Mouse (Mus musculus) hindbrain, embryonic 10.5 days (tissue): ENCODE measurements at regions not wholly inside any gene's neighbourhood (a gene's known extent, or its start where the extent isn't known, plus 50 kb on each side); places are given as distances from the start of the nearest gene placed in this dataset.

ENCODE experiments used
- DNase-seq: peaks from one replicate; pipeline ENCODE4 v3.0.0-alpha.2; 2017; ENCODE audit warnings: low spot score
- H3K27ac ChIP-seq: fragments of 300-500 bp; sonication (generic); 2 replicates; pipeline ENCODE4 v1.5.1; 2016; ENCODE audit warnings: mild to moderate bottlenecking, moderate library complexity
- H3K27me3 ChIP-seq: fragments of 300-500 bp; sonication (generic); 2 replicates; pipeline ENCODE4 v1.6.1; 2016; ENCODE audit warnings: mild to moderate bottlenecking; ENCODE audit not compliant: poor library complexity, insufficient read depth, severe bottlenecking
- H3K36me3 ChIP-seq: fragments of 300-500 bp; sonication (generic); 2 replicates; pipeline ENCODE4 v1.6.1; 2016; ENCODE audit warnings: mild to moderate bottlenecking, moderate library complexity
- H3K4me1 ChIP-seq: fragments of 300-500 bp; sonication (generic); replicated peaks from 2 replicates; pipeline ENCODE4 v1.6.1; 2016; ENCODE audit warnings: mild to moderate bottlenecking
- H3K4me3 ChIP-seq: fragments of 300-500 bp; sonication (generic); 2 replicates; pipeline ENCODE4 v1.5.1; 2016; ENCODE audit warnings: mild to moderate bottlenecking, moderate library complexity
- H3K9me3 ChIP-seq: fragments of 300-500 bp; sonication (generic); 2 replicates; pipeline ENCODE4 v1.6.1; 2016; ENCODE audit warnings: mild to moderate bottlenecking, moderate library complexity
- WGBS: fragments of 180-500 bp; shearing (Covaris S2); methylation state at CpG from one replicate; pipeline ENCODE4 v1.1.7; 2016; 5-methylcytosine and 5-hydroxymethylcytosine counted together

- no peak for DNase-seq
- Histone ChIP-seq H3K36me3 (no peaks in the 10 kb centered on the region), H3K9me3 (no peaks in the 10 kb centered on the region), H3K4me3 (no peak overlapping the region), H3K4me1 (peaks cover 38% of the 10 kb centered on the region), H3K27me3 (peaks cover 7% of the 10 kb centered on the region; the same call in 1 of the 2 replicates), H3K27ac (no peak overlapping the region)
- 63% methylated on average over 11 of the region's 11 CpGs for WGBS
These were observed 186.7 kb upstream of the Ednrb start for GRCm38 (mm10) chr14:104030784-104031470.

- H3K27ac ChIP-seq, result no peak overlapping the region
- 29% methylated on average over 20 of the region's 20 CpGs for WGBS
- H3K4me3 ChIP-seq, result no peak overlapping the region
- no peaks in the 10 kb centered on the region for H3K9me3 ChIP-seq
- H3K36me3 ChIP-seq, result no peaks in the 10 kb centered on the region
- DNase-seq, result no peak
- peaks cover 7% of the 10 kb centered on the region; the same call in 1 of the 2 replicates for H3K27me3 ChIP-seq
- peaks cover 33% of the 10 kb centered on the region for H3K4me1 ChIP-seq
These were observed 185.7 kb upstream of the Ednrb start for GRCm38 (mm10) chr14:104029668-104030530.

- Histone ChIP-seq H3K36me3 (no peaks in the 10 kb centered on the region), H3K27ac (no peak overlapping the region), H3K9me3 (no peaks in the 10 kb centered on the region), H3K27me3 (peaks cover 7% of the 10 kb centered on the region; the same call in 1 of the 2 replicates), H3K4me3 (no peak overlapping the region), H3K4me1 (peaks cover 33% of the 10 kb centered on the region)
- DNase-seq, result no peak
- WGBS, result 88% methylated on average over 8 of the region's 8 CpGs
These were observed 183.7 kb upstream of the Ednrb start for GRCm38 (mm10) chr14:104027900-104028285.

GRCm38 (mm10) chr14:104027077-104027899 lies 183.1 kb upstream of the Ednrb start:
- Histone ChIP-seq H3K27ac (peak overlapping the region; percentile 81), H3K36me3 (no peaks in the 10 kb centered on the region), H3K4me1 (peaks cover 33% of the 10 kb centered on the region), H3K9me3 (no peaks in the 10 kb centered on the region), H3K4me3 (no peak overlapping the region), H3K27me3 (peaks cover 7% of the 10 kb centered on the region; the same call in 1 of the 2 replicates)
- WGBS, result 22% methylated on average over 17 of the region's 17 CpGs
- DNase-seq, result peak; percentile 37

- H3K9me3 ChIP-seq, result no peaks in the 10 kb centered on the region
- no peaks in the 10 kb centered on the region for H3K27me3 ChIP-seq
- 90% methylated on average over 1 of the region's 1 CpGs for WGBS
- H3K36me3 ChIP-seq, result no peaks in the 10 kb centered on the region
- 0 out of 2 replicates have a peak, but pooled peaks cover 2% of the 10 kb centered on the region for H3K4me1 ChIP-seq
- H3K4me3 ChIP-seq, result no peak overlapping the region
- no peak for DNase-seq
- no peak overlapping the region for H3K27ac ChIP-seq
These were observed 164.3 kb upstream of the Ednrb start for GRCm38 (mm10) chr14:104008538-104008937.

- Histone ChIP-seq H3K27me3 (no peaks in the 10 kb centered on the region), H3K36me3 (no peaks in the 10 kb centered on the region), H3K4me1 (0 out of 2 replicates have a peak, but pooled peaks cover 2% of the 10 kb centered on the region), H3K4me3 (no peak overlapping the region), H3K27ac (no peak overlapping the region), H3K9me3 (no peaks in the 10 kb centered on the region)
- DNase-seq, result no peak
- WGBS, result 96% methylated on average over 4 of the region's 4 CpGs
These were observed 162.2 kb upstream of the Ednrb start for GRCm38 (mm10) chr14:104006426-104006825.

GRCm38 (mm10) chr14:104005132-104005531 lies 160.9 kb upstream of the Ednrb start:
- Histone ChIP-seq H3K9me3 (no peaks in the 10 kb centered on the region), H3K27ac (no peak overlapping the region), H3K4me3 (no peak overlapping the region), H3K36me3 (no peaks in the 10 kb centered on the region), H3K27me3 (no peaks in the 10 kb centered on the region), H3K4me1 (0 out of 2 replicates have a peak, but pooled peaks cover 2% of the 10 kb centered on the region)
- no peak for DNase-seq
- WGBS, result 72% methylated on average over 2 of the region's 2 CpGs

- Histone ChIP-seq H3K27ac (no peak overlapping the region), H3K4me3 (no peak overlapping the region), H3K36me3 (no peaks in the 10 kb centered on the region), H3K27me3 (no peaks in the 10 kb centered on the region), H3K4me1 (0 out of 2 replicates have a peak, but pooled peaks cover 2% of the 10 kb centered on the region), H3K9me3 (no peaks in the 10 kb centered on the region)
- DNase-seq, result no peak
- 91% methylated on average over 1 of the region's 1 CpGs for WGBS
These were observed 158.2 kb upstream of the Ednrb start for GRCm38 (mm10) chr14:104002421-104002820.

GRCm38 (mm10) chr14:103990418-103990817 lies 146.2 kb upstream of the Ednrb start:
- no peak for DNase-seq

GRCm38 (mm10) chr14:103989949-103990348 lies 145.7 kb upstream of the Ednrb start:
- Histone ChIP-seq H3K27me3 (no peaks in the 10 kb centered on the region), H3K4me3 (no peak overlapping the region), H3K36me3 (no peaks in the 10 kb centered on the region), H3K4me1 (no peaks in the 10 kb centered on the region), H3K27ac (no peak overlapping the region), H3K9me3 (no peaks in the 10 kb centered on the region)
- WGBS, result 95% methylated on average over 1 of the region's 1 CpGs
- no peak for DNase-seq

More at GRCm38 (mm10) chr14:103990418-103990817, 146.2 kb upstream of the Ednrb start:
- Histone ChIP-seq H3K4me1 (no peaks in the 10 kb centered on the region), H3K27ac (no peak overlapping the region), H3K4me3 (no peak overlapping the region), H3K9me3 (no peaks in the 10 kb centered on the region), H3K36me3 (no peaks in the 10 kb centered on the region), H3K27me3 (no peaks in the 10 kb centered on the region)
- WGBS, result 90% methylated on average over 3 of the region's 3 CpGs

- 76% methylated on average over 3 of the region's 3 CpGs for WGBS
- Histone ChIP-seq H3K4me1 (no peaks in the 10 kb centered on the region), H3K27ac (no peak overlapping the region), H3K36me3 (no peaks in the 10 kb centered on the region), H3K4me3 (no peak overlapping the region), H3K9me3 (no peaks in the 10 kb centered on the region), H3K27me3 (no peaks in the 10 kb centered on the region)
- DNase-seq, result no peak
These were observed 143.1 kb upstream of the Ednrb start for GRCm38 (mm10) chr14:103987266-103987665.

- DNase-seq, result no peak
- 0 out of 2 replicates have a peak overlapping the region, but pooled peaks have one; percentile 35 for H3K27ac ChIP-seq
- H3K27me3 ChIP-seq, result no peaks in the 10 kb centered on the region
- no peaks in the 10 kb centered on the region for H3K4me1 ChIP-seq
- no peaks in the 10 kb centered on the region for H3K36me3 ChIP-seq
- H3K4me3 ChIP-seq, result no peak overlapping the region
- 93% methylated on average over 5 of the region's 5 CpGs for WGBS
- H3K9me3 ChIP-seq, result no peaks in the 10 kb centered on the region
These were observed 140.1 kb upstream of the Ednrb start for GRCm38 (mm10) chr14:103984349-103984748.
